Mouse (Mus musculus) left cerebral cortex, postnatal 4 days (tissue): ENCODE data around the gene Clec16a. TPM values are rescaled to one million over a fixed set of nuclear protein-coding genes. Genes with fewer than 3 reads are reported as not detected.

ENCODE experiments used
- DNase-seq: peaks from one replicate; pipeline ENCODE4 v3.0.0-alpha.2; 2022
- intact Hi-C: fragments of 180-260 bp; cut with DNase I; formaldehyde crosslinking; loops from one replicate; pipeline ENCODE4 v1.15.1; 2025
- total RNA-seq, 2 experiments: library from RNA; stranded (reverse); gene quantifications; 2 replicates each; pipeline ENCODE4 v1.2.3; 2021

The Clec16a gene
- total RNA-seq, 2 experiments from 2014 or later: 59.0 to 66.1 TPM

- no peak for DNase-seq
- intact Hi-C loops: loop anchor here (10.0 kb wide), 1 partner anchor 116 kb away; the partner anchor contains the start of genes Socs1 and Tnp2
These were observed 124.0 kb downstream of the Clec16a start for GRCm38 (mm10) chr16:10668991-10669703.

- intact Hi-C loops: loop anchor here (10.0 kb wide), 1 partner anchor 115 kb away; the partner anchor contains the start of genes Socs1 and Tnp2
These were observed 124.8 kb downstream of the Clec16a start for GRCm38 (mm10) chr16:10669936-10670335.

GRCm38 (mm10) chr16:10672490-10672889 is 127.4 kb downstream of the Clec16a start:
- DNase-seq: no peak
- intact Hi-C loops: no loop called here

More at GRCm38 (mm10) chr16:10669936-10670335, 124.8 kb downstream of the Clec16a start:
- no peak for DNase-seq

GRCm38 (mm10) chr16:10674020-10674419 is 128.9 kb downstream of the Clec16a start:
- no peak for DNase-seq
- intact Hi-C loops: no loop called here

- no peak for DNase-seq
- intact Hi-C loops: no loop called here
These were observed 129.8 kb downstream of the Clec16a start for GRCm38 (mm10) chr16:10674957-10675356.

- DNase-seq: no peak
- intact Hi-C loops: no loop called here
These were observed 130.5 kb downstream of the Clec16a start for GRCm38 (mm10) chr16:10675612-10676011.

- intact Hi-C loops: no loop called here
- DNase-seq: no peak
These were observed 131.4 kb downstream of the Clec16a start for GRCm38 (mm10) chr16:10676461-10677066.

- intact Hi-C loops: no loop called here
- no peak for DNase-seq
These were observed 137.4 kb downstream of the Clec16a start for GRCm38 (mm10) chr16:10682521-10682920.

- intact Hi-C loops: no loop called here
These were observed 138.3 kb downstream of the Clec16a start for GRCm38 (mm10) chr16:10683193-10684000.

GRCm38 (mm10) chr16:10689748-10690318 is 144.7 kb downstream of the Clec16a start:
- no peak for DNase-seq
- intact Hi-C loops: no loop called here

More at GRCm38 (mm10) chr16:10683193-10684000, 138.3 kb downstream of the Clec16a start:
- DNase-seq: no peak

- DNase-seq: no peak
- intact Hi-C loops: no loop called here
These were observed 145.3 kb downstream of the Clec16a start for GRCm38 (mm10) chr16:10690442-10690841.

GRCm38 (mm10) chr16:10691705-10692104 is 146.6 kb downstream of the Clec16a start:
- intact Hi-C loops: no loop called here
- DNase-seq: no peak

GRCm38 (mm10) chr16:10692848-10693247 is 147.7 kb downstream of the Clec16a start:
- intact Hi-C loops: no loop called here
- no peak for DNase-seq

GRCm38 (mm10) chr16:10693424-10693823 is 148.3 kb downstream of the Clec16a start:
- no peak for DNase-seq
- intact Hi-C loops: no loop called here

GRCm38 (mm10) chr16:10694414-10694851 is 149.3 kb downstream of the Clec16a start:
- DNase-seq: peak; percentile 44
- intact Hi-C loops: no loop called here

GRCm38 (mm10) chr16:10697861-10698659 is 152.9 kb downstream of the Clec16a start:
- no peak for DNase-seq
- intact Hi-C loops: no loop called here

GRCm38 (mm10) chr16:10699316-10699715 is 154.2 kb downstream of the Clec16a start:
- DNase-seq: no peak
- intact Hi-C loops: no loop called here

GRCm38 (mm10) chr16:10700160-10700559 is 155.0 kb downstream of the Clec16a start:
- intact Hi-C loops: no loop called here

GRCm38 (mm10) chr16:10702399-10702798 is 157.3 kb downstream of the Clec16a start:
- intact Hi-C loops: no loop called here
- no peak for DNase-seq

More at GRCm38 (mm10) chr16:10700160-10700559, 155.0 kb downstream of the Clec16a start:
- no peak for DNase-seq

GRCm38 (mm10) chr16:10703932-10704331 is 158.8 kb downstream of the Clec16a start:
- intact Hi-C loops: no loop called here

More at GRCm38 (mm10) chr16:10703932-10704331, 158.8 kb downstream of the Clec16a start:
- DNase-seq: no peak
